Mouse (Mus musculus) C2C12 (cell line): ENCODE results near the gene Reep6.

Source experiments
- CEBPB ChIP-seq: IDR thresholded peaks from one replicate; pipeline ENCODE4 v1.6.1; 2011; ENCODE audit warnings: low read depth, mild to moderate bottlenecking, control low read depth, moderate library complexity
- CTCF ChIP-seq: IDR thresholded peaks from one replicate; pipeline ENCODE4 v1.5.1; 2011; ENCODE audit not compliant: control insufficient read depth, insufficient read depth, insufficient read length
- FOSL1 ChIP-seq: IDR thresholded peaks from one replicate; pipeline ENCODE4 v1.8.0; 2011; ENCODE audit warnings: mild to moderate bottlenecking, low read length; ENCODE audit not compliant: poor library complexity, insufficient read depth, severe bottlenecking
- MAX ChIP-seq: IDR thresholded peaks from one replicate; pipeline ENCODE4 v1.6.1; 2011; ENCODE audit warnings: mild to moderate bottlenecking, control low read depth
- MYOD1 ChIP-seq: IDR thresholded peaks from one replicate; pipeline ENCODE4 v1.6.1; 2011; ENCODE audit warnings: low read depth; ENCODE audit not compliant: control insufficient read depth, insufficient read length
- MYOG ChIP-seq: IDR thresholded peaks from one replicate; pipeline ENCODE4 v1.6.1; 2011; ENCODE audit not compliant: control insufficient read depth, insufficient read length; ENCODE audit errors: extremely low read depth
- USF1 ChIP-seq: IDR thresholded peaks from one replicate; pipeline ENCODE4 v1.6.1; 2011; ENCODE audit warnings: low read depth, mild to moderate bottlenecking, control low read depth, moderate library complexity

DNA sequence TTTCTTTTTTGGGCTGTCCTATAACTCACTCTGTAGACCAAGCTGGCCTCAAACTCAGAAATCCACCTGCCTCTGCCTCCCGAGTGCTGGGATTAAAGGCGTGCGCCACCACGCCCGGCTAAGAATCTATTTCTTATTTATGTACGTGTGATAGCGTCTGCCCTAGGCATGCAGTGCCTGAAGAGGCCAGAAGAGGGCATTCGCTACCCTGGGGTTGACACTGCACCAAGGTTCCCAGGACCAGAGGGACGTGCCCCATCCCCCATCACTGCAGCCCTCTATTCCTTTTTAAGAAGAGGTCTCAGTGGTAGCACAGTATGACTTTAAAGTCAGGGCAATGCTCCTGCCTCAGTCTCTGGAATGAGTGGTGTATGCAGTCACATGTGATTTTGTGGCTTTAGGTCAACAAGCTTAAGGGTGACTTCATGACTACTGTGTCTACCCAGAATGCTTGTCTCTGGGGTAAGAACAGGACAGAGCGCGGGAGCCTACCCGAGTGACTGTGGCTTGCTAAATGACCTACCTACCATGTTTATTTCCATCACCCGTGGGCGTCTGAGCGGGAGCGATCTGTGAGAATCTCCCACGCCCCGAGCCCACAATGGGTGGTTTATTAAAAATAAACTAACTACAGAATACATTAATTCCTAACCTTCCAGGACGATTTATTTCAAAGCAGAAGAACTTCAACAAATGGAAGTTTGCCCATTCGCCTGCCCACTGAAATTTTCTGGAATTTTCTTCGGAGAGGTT is 40.4 kb downstream of the Reep6 start:
- TF ChIP-seq CTCF (no peak), MYOG (no peak), FOSL1 (no peak), MYOD1 (no peak), MAX (no peak), CEBPB (no peak), USF1 (no peak)
